Mouse (Mus musculus) layer of hippocampus, postnatal 25 days (tissue): ENCODE data around the gene Slc22a14. TPM values are rescaled to one million over a fixed set of nuclear protein-coding genes. Genes with fewer than 3 reads are reported as not detected.
A peak's percentile ranks its signal among the peaks of the same experiment; 100 is the strongest.

Experiments used
- DNase-seq, 2 experiments: peaks; one replicate each; pipeline ENCODE4 v3.0.0; 2022; ENCODE audit warnings: mixed read lengths in 2 of 2, low spot score in 1 of 2; ENCODE audit errors: extremely low spot score in 1 of 2
- total RNA-seq, 2 experiments: library from RNA; stranded (reverse); gene quantifications; 2 replicates each; pipeline ENCODE4 v1.2.3; 2021

Gene Slc22a14
- total RNA-seq, 2 experiments from 2014 or later: not detected

DNA sequence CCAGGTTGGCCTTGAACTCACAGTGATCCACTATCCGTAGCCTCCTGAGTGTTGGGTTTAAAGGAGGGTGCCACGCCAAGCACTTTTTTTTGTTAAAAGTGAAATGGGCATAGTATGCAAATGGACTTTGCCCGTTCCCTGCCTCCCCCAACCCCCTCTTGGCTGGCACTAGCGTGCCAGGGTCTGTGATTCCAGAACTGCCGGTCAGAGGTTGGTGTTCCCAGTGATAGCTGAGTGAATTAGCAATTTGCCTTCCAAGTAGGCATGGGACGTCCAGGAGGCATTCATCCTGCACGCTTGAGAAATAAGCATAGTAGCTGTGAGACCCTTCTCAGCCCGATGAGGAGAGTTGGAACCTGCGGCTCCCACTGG is 7.3 kb downstream of the Slc22a14 start:
- no peak for DNase-seq

GRCm38 (mm10) chr9:119357331-119358057 is 7.9 kb downstream of the Slc22a14 start, which contains the start of gene Xylb:
Gene Xylb (plus strand): TSS chr9:119357381.
- DNase-seq: peak; percentile 82 to 87

DNA sequence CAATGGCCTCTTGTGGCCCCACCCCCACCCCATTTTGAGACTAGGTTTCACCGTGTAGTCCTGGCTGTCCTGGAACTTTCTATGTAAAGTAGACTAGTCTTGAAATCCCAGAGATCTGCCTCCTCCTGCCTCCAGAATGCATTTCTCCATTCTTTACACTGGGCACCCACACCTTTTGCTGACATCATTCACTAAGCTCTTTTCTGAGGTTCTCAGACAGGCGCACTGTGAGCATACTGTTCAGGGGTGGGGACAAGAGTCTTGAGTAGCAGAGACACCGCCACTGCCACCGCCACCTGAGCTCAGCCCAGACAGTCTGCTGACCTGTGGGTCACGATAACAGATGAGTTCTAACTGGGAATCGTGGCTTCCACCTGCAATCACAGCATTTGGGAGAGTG is 9.4 kb downstream of the Slc22a14 start:
- DNase-seq: no peak

GRCm38 (mm10) chr9:119353926-119354325 is 11.4 kb downstream of the Slc22a14 start:
- no peak for DNase-seq

GRCm38 (mm10) chr9:119352060-119352459 is 13.3 kb downstream of the Slc22a14 start:
- peak; percentile 52 to 83 for DNase-seq

GRCm38 (mm10) chr9:119350947-119351705 is 14.2 kb downstream of the Slc22a14 start:
- no peak for DNase-seq

- no peak for DNase-seq
These were observed 14.8 kb downstream of the Slc22a14 start for GRCm38 (mm10) chr9:119350531-119350930.

DNA sequence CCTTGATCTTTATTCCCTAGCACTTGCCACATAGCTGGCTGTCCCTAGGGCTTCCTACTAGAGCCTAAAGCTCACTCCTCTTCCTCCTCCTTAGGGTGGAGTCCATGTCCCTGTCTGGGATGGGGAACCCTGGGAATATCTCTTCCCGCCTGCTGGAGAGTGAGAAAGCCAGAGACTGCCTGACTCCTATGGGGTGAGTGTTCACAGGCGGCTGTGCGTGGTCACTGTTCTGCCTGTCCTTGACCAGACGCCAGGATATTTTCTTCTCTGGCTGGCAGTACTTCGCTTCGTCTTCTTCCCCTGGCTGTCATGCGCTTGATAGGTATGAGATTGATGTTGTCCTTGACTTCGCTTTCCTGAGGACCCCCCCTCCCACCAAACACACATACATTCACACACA is 19.0 kb downstream of the Slc22a14 start:
- DNase-seq: no peak

DNA sequence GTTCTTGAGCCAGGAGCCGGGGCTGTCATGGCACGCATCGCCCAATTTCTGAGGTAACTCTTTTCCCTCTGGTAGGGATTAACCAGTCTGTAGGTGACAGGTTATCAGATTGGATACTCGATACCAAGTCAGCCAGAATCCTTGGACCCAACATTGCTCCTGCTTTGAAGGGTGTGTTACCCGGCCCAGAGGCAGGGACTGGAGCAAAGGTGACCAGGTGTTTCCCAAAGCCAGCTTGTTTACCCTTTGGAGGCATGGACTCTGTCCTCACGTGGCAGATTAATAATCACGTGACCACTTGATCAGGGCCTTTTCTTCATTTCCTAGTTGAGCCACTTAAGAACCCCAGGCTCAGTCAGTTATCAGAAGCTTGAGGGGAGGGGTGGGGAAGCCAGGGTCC is 22.6 kb downstream of the Slc22a14 start:
- no peak for DNase-seq

DNA sequence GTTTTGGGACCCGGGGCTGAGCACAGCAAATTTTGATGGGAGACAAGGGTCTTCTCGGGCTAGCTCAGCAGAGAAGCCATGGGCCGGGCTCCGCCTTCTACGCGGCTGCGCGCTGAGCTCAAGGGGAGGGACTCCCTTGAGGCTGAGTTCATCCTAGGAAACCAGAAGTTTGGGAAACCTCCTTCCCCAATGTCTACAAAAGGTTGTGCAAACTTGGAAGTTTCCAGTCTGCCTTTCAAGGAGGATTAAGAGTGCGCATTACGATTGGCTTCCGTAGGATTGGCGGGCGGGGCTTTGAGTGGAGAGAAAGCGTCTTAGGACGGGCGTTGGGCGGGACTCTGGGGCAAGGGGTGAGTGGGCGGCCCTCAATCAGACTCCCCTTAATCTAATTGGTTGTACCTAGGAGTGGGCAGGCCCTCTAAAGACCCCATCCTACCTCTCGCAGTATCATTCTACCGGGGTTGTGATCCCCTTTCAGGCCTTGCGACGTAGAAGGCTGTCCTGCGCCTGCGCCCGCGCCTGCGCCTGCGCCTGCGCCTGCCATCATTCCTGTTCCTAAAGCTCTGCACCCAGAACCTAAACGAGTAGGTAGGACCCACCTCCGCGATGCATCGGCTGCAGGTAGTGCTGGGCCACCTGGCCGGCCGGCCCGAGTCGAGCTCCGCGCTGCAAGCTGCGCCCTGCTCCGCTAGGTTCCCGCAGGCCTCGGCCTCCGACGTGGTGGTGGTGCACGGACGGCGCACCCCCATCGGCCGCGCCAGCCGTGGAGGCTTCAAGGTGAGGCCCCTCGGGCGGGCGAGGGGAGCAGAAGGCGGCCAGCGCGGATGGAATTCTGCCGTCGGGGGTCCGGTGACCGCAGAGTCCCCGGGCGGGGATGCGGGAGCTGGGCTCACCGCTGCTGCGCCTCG is 24.2 kb downstream of the Slc22a14 start, which contains the start of gene Myd88:
Gene Myd88, minus strand, starts transcription at position 503 of the 908 bp plus-strand sequence.
- peak; percentile 75 to 83 for DNase-seq

- no peak for DNase-seq
These were observed 25.2 kb downstream of the Slc22a14 start for GRCm38 (mm10) chr9:119340212-119340580.

DNA sequence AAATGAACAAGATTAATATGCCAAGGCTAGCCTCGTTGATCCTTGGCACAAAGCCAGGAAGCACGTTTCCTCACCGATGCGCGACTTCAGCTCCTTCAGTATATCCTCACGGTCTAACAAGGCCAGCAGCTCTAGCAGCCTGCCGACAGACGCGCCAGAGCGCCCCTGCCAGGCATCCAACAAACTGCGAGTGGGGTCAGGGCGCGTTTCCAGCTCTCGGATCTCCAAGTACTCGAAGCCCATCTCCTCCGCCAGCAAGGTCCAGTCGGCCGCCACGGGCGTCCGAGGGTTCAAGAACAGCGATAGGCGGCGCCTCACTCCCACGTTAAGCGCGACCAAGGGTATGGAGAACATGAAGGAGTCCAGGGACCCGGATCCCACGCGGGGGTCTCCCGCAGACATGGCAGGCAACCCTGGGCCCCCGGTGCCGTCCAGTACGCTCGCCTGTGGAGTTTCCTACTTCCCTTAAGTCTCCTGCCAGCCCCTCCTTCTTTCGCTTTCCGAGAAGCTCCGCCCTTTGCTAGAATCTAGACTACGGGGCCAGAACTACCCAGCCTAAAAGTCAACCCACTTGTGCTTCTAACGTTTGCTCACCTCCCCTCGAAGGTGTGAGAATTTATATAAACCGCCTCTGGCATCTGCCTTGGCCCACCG is 25.7 kb downstream of the Slc22a14 start, which contains the start of gene Acaa1a:
Gene Acaa1a, plus strand, starts transcription at position 119 of the 654 bp plus-strand sequence.
- peak; percentile 32 to 42 for DNase-seq

GRCm38 (mm10) chr9:119339106-119339505 is 26.2 kb downstream of the Slc22a14 start:
- no peak for DNase-seq

GRCm38 (mm10) chr9:119338350-119338749 is 27.0 kb downstream of the Slc22a14 start:
- DNase-seq: no peak

DNA sequence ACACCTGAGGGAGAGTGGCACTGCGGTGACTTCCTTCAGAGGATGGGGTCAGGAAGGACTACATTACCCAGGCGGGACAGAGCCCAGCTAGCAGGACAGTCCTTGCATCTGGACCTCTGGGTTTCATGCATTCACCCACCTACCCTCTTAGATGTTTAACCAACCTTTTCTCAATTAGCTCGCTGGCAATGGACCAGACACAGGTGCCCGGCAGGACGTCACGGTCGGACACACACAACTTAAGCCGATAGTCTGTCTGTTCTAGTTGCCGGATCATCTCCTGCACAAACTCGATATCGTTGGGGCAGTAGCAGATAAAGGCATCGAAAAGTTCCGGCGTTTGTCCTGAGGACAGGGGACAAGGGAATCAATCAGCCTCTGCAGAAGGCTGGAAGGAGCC is 27.5 kb downstream of the Slc22a14 start:
- no peak for DNase-seq

DNA sequence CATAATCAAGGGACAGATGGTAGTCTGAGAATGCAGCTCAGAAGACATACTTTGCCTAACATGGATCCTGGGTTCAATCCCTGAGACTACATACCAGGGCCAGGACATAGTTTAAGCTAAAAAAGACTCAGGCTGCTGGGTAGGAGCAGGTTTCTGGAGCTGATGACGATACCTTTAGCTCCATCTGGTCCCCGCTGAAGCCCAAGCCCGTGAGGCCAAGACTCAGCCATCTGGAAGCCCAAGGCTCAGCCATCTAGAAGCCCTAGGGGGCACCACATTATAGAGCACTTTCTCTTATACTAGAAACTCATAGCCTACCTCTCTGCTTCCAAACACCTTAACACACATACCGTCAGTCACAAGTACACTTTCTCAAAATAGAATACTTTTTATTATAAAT is 29.8 kb downstream of the Slc22a14 start:
- no peak for DNase-seq

- no peak for DNase-seq
These were observed 30.5 kb downstream of the Slc22a14 start for GRCm38 (mm10) chr9:119334834-119335233.

- DNase-seq: no peak
These were observed 31.0 kb downstream of the Slc22a14 start for GRCm38 (mm10) chr9:119334324-119334723.

DNA sequence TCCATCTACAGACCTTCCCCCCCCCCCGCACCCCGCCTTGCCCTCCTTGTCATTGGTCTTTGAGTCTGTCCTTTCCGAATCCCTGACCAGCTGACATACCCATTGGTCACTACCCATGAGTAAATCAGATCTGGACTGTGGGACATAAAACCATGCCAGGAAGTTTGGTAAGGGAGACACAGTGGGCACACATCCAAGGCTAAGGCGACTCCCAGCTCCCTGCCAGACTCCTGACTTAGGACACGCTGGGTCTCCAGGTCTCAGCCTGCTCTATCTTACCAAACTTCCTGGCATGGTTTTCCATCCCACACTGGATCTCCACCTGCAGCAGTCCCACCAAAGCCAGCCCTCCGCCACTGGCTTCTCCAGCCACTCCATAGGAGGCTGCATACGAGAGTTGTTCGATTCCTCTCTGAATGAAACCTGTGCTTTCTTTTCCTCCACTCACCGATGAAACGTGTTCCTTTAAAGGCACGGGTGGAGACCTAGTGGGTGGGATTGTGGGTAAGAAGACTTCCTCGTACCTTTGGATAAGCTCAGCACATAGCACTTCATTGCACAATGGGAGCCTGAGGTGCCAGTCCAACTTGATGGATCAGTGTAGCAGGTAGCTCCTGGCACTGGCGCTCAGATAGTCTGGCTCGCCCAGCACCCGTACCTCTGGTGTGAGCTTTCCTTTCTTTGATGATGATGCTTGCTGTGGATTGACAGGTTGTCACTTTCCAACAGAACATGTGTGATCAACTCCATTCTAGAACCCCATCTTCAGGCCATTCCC is 35.0 kb downstream of the Slc22a14 start:
- no peak for DNase-seq
